Mouse (Mus musculus): ENCODE results near the gene Zfp462. TPM values are rescaled to one million over a fixed set of nuclear protein-coding genes. Genes with fewer than 3 reads are reported as not detected.

Gene Zfp462
- polyA plus RNA-seq, 1 experiment = 16.6 TPM

DNA sequence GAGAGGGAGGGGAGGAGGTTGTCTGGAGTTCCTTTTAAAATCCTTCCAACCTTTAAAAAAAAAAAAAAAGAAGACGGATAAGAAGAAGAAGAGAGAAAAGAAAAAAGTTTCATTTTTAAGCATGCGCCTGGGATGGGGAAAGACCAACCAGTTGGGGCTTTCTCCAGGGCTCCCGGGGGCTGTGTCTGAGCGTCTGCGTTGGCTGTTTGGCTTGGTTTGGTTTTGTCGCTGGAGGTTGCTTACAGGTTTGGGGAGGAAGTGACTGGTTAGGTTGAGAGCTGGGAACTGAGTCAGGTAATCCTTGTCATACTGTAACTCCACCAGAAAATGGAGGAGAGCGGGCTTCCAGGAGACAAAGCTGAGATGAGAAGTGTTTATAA lies 4.7 kb downstream of the Zfp462 start:
- Histone ChIP-seq H3K4me1 (ENCODE audit: control insufficient read depth, insufficient read depth, low read length) (peaks cover 7% of the 10 kb centered on the region), H3K4me3 (ENCODE audit: insufficient read depth, low read length) (peak overlapping the region; percentile 82), H3K27ac (ENCODE audit: insufficient read depth, low read length) (peak overlapping the region; percentile 53; the same call in 1 of the 2 replicates)
- TF ChIP-seq POLR2A (IDR thresholded peaks at IDR 0.05; ENCODE audit: extremely low read depth, insufficient read depth, low read length) (no peak), CTCF (IDR thresholded peaks at IDR 0.05; ENCODE audit: extremely low read depth, insufficient read depth, low read length) (no peak)

DNA sequence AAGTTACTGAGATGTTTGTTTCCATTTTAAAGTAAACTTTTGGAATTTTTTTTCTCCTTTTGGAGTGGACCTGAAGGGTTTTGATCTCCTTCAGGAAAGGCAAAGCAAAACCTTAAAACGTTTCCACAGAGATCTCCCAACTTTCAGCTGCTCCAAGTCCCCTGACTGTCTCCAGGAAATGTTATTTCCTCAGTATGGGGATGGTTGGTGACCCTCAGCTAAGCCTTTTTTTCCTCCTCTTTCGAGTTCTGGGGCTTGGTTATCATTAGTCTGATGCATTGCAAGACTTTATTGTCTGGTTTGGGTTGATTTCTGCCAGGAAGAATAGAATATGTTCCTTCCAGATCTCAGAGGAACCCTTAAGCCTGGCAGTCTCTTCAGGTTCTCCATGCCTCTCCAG lies 5.3 kb downstream of the Zfp462 start:
- no peak overlapping the region for H3K27ac ChIP-seq (ENCODE audit: insufficient read depth, low read length)
- TF ChIP-seq CTCF (IDR thresholded peaks at IDR 0.05; ENCODE audit: extremely low read depth, insufficient read depth, low read length) (no peak), POLR2A (IDR thresholded peaks at IDR 0.05; ENCODE audit: extremely low read depth, insufficient read depth, low read length) (no peak)
- peaks cover 7% of the 10 kb centered on the region for H3K4me1 ChIP-seq (ENCODE audit: control insufficient read depth, insufficient read depth, low read length)
- peak overlapping the region; percentile 82; the same call in 1 of the 2 replicates for H3K4me3 ChIP-seq (ENCODE audit: insufficient read depth, low read length)

DNA sequence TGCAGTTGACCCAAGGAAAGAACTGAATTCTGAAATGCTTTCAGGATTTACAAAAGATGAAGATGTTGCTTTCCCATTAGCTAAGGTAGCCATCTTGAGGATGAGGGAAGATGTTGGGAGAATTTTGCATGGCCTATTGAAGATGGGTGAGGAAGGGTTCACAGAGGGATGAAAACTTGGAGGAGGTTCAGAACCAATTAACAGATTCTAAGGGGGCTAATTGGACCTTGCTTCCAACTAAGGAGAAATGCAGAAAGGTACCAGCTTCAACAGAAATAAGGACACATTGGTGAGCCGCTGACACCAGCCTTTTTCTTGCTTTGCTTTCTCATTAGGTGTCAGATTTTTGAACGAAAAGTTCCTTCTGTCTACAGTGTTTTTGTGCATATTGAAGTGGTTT lies 6.0 kb downstream of the Zfp462 start:
- H3K4me3 ChIP-seq (ENCODE audit: insufficient read depth, low read length) = peak overlapping the region; percentile 82; the same call in 1 of the 2 replicates
- H3K27ac ChIP-seq (ENCODE audit: insufficient read depth, low read length) = no peak overlapping the region
- H3K4me1 ChIP-seq (ENCODE audit: control insufficient read depth, insufficient read depth, low read length) = peaks cover 7% of the 10 kb centered on the region
- no peak for TF ChIP-seq CTCF (IDR thresholded peaks at IDR 0.05; ENCODE audit: extremely low read depth, insufficient read depth, low read length)
- no peak for TF ChIP-seq POLR2A (IDR thresholded peaks at IDR 0.05; ENCODE audit: extremely low read depth, insufficient read depth, low read length)

DNA sequence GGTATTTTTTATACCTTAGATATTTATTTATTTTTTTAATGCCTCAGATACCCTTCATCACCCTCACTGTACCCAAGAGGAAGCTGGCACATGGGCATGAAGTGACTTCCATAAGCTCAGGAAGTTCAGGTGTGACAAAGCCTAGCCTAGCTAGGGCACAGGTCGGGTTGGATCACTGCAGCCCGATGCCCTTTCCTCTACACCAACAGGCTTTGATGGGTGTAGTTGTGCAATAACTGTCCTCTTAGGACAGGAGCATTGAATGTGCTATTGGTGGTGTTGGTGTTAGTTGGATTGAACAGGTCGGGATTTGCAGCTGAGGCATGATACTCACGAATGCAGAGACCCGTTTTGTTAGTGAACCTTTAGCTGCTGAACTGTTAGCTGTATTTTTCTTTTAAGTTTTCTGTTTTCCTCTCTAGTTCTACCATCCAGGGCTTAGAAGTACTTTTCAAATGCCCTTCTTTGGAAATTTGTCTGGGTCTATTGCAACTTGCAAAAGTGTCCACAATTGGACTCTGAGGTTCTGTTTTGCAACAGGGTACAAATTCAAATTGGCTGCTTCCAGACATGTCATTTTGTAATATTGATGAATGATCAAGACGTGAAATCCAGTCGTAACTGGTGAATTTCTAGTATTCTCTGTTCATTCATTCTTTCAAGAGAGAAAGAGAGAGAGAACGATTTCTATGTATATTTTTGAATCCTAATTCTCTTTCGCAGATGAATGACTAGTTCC lies 9.0 kb downstream of the Zfp462 start:
- H3K4me3 ChIP-seq (ENCODE audit: insufficient read depth, low read length) = no peak overlapping the region
- H3K4me1 ChIP-seq (ENCODE audit: control insufficient read depth, insufficient read depth, low read length) = peaks cover 7% of the 10 kb centered on the region
- no peak for TF ChIP-seq CTCF (IDR thresholded peaks at IDR 0.05; ENCODE audit: extremely low read depth, insufficient read depth, low read length)
- no peak for TF ChIP-seq POLR2A (IDR thresholded peaks at IDR 0.05; ENCODE audit: extremely low read depth, insufficient read depth, low read length)
- H3K27ac ChIP-seq (ENCODE audit: insufficient read depth, low read length) = no peak overlapping the region

DNA sequence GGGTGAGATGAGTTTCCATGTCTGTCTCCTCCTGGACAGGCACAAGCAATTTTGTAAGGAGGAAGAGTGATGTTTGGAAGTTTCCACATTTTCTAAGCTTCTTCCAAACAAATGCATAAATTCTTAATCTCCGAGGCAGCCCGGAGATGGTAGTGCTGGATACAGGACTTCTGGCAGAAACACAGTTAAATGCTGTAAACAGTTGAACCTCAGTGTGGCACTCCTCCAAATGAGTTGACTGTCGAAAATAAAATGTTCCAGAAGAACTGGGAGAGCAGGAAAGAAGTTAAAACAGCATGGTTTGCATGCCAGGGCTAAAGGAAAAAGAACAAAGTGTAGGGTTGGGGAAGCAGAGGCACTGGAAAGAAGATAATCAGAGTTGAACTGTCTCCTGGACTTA lies 9.6 kb downstream of the Zfp462 start:
- TF ChIP-seq CTCF (IDR thresholded peaks at IDR 0.05; ENCODE audit: extremely low read depth, insufficient read depth, low read length) (no peak), POLR2A (IDR thresholded peaks at IDR 0.05; ENCODE audit: extremely low read depth, insufficient read depth, low read length) (no peak)
- peaks cover 7% of the 10 kb centered on the region for H3K4me1 ChIP-seq (ENCODE audit: control insufficient read depth, insufficient read depth, low read length)
- H3K4me3 ChIP-seq (ENCODE audit: insufficient read depth, low read length) = no peak overlapping the region
- no peak overlapping the region for H3K27ac ChIP-seq (ENCODE audit: insufficient read depth, low read length)

DNA sequence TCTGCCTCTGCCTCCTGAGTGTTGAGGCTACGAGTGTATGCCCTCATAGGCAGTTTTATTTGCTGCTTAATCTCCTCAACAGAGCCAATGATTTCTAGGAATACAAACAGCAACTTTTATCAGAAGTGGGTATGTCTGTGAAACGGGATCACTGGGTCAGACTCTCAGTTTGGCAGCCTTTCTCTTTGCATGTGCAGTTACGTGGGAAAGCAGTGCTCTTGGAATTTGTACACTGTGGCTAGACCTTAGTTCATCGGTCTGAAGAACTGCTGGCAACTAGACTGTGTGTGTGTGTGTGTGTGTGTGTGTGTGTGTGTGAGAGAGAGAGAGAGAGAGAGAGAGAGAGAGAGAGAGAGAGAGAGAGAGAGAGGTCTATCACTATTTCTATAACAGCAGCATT lies 15.9 kb downstream of the Zfp462 start:
- Histone ChIP-seq H3K4me1 (ENCODE audit: control insufficient read depth, insufficient read depth, low read length) (peaks cover 5% of the 10 kb centered on the region), H3K4me3 (ENCODE audit: insufficient read depth, low read length) (no peak overlapping the region), H3K27ac (ENCODE audit: insufficient read depth, low read length) (no peak overlapping the region)
- TF ChIP-seq CTCF (IDR thresholded peaks at IDR 0.05; ENCODE audit: extremely low read depth, insufficient read depth, low read length) (no peak), POLR2A (IDR thresholded peaks at IDR 0.05; ENCODE audit: extremely low read depth, insufficient read depth, low read length) (no peak)

DNA sequence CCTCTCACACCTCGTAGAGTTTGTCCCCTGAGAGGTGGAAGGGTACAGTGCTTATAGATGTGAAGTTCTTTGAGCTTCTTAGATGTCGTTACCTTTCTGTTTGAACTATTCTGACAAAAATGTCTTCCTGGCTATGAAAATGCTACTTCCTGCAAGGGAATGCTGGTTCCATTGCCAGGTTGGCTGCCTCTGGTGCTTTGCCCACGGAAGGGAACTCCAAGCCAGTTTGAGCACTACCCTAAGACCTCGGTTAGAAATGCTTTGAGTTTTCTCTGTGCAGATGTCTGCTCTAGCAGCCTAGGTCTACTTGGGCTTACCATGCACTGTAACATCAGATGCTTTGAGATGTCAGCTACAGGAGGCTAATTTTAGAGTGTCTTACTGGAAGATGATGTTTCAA lies 17.3 kb downstream of the Zfp462 start:
- Histone ChIP-seq H3K4me1 (ENCODE audit: control insufficient read depth, insufficient read depth, low read length) (peaks cover 7% of the 10 kb centered on the region), H3K27ac (ENCODE audit: insufficient read depth, low read length) (no peak overlapping the region), H3K4me3 (ENCODE audit: insufficient read depth, low read length) (no peak overlapping the region)
- TF ChIP-seq CTCF (IDR thresholded peaks at IDR 0.05; ENCODE audit: extremely low read depth, insufficient read depth, low read length) (no peak), POLR2A (IDR thresholded peaks at IDR 0.05; ENCODE audit: extremely low read depth, insufficient read depth, low read length) (no peak)

DNA sequence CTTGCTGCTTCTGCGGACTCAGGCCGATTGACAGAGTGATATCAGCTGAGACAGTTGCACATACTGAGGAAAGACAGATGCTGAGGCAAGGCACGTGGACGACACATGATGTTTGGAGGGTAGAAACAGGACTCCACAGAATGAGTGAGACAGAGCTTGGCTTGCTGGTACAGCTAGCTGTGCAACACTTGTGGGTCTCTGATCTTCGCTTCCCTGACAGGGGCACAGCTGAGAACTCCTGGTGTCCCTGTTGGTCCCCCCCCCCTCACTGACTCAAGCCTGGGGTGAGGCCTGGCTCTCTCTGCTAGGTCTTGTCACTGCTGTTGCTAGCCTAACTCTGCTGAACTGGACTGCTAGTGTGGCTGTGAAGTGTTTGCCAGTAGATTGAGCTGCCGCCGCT lies 18.7 kb downstream of the Zfp462 start:
- TF ChIP-seq POLR2A (IDR thresholded peaks at IDR 0.05; ENCODE audit: extremely low read depth, insufficient read depth, low read length) (no peak), CTCF (IDR thresholded peaks at IDR 0.05; ENCODE audit: extremely low read depth, insufficient read depth, low read length) (no peak)
- H3K4me3 ChIP-seq (ENCODE audit: insufficient read depth, low read length) = no peak overlapping the region
- H3K27ac ChIP-seq (ENCODE audit: insufficient read depth, low read length) = no peak overlapping the region
- H3K4me1 ChIP-seq (ENCODE audit: control insufficient read depth, insufficient read depth, low read length) = peaks cover 7% of the 10 kb centered on the region

DNA sequence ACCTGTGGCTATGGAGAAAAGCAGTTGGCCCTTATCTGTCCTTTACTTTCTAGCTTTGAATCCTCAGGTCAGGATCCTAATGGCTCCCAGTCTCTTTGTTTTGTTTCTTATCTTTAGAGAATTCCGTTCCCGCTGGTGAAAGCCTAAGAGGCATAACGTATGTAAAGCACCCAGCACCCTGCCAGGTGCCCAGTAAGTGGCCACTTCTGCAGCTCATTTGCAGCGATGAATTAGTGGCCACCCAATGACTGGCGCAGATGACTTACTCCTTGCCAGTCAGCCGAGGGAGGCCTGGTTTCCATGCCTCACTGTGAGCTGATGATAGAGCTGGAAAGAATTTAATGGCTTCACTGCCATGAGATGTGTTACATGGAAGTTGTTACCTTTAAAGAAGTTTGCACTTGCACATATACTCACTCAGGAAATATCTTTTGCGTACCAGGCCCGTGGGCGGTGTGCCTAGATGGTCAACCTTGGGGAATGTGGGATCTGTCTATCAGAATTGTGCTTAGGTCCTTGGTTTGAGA lies 20.4 kb downstream of the Zfp462 start:
- peaks cover 7% of the 10 kb centered on the region for H3K4me1 ChIP-seq (ENCODE audit: control insufficient read depth, insufficient read depth, low read length)
- no peak overlapping the region for H3K27ac ChIP-seq (ENCODE audit: insufficient read depth, low read length)
- TF ChIP-seq CTCF (IDR thresholded peaks at IDR 0.05; ENCODE audit: extremely low read depth, insufficient read depth, low read length) (no peak), POLR2A (IDR thresholded peaks at IDR 0.05; ENCODE audit: extremely low read depth, insufficient read depth, low read length) (no peak)
- H3K4me3 ChIP-seq (ENCODE audit: insufficient read depth, low read length) = no peak overlapping the region

DNA sequence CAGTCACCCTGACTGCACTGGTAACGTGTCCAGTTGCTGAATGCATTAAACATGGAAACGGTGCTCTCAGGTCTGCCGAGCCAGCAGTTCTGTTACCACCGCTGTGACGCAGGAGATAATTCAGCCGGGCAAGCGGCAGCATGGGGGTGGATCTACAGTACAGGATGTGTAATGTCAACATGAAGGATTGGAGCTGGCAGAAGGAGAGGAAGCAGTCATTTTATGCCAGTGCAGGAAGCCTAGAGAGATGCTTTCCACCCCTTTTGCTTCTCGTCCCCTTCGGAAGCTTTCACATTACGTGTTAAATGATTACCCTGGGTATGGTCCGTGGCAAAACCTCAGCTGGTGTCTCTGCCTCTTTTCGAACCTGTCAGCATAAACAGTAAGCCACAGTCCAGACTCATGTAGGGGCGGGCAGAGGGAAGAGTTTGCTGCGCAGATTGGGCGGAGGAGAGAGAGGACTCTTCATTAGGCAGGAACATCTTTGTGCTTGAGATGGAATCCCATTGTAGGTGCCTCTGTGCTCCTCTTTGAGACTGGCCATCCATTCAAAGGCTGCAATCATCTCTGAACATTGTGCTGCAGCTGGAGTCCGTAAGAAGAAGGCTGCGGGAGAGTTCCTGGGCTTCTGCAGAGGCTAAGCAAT lies 21.4 kb downstream of the Zfp462 start:
- H3K4me3 ChIP-seq (ENCODE audit: insufficient read depth, low read length) = peak overlapping the region; percentile 5
- no peak overlapping the region for H3K27ac ChIP-seq (ENCODE audit: insufficient read depth, low read length)
- peaks cover 7% of the 10 kb centered on the region for H3K4me1 ChIP-seq (ENCODE audit: control insufficient read depth, insufficient read depth, low read length)
- TF ChIP-seq POLR2A (IDR thresholded peaks at IDR 0.05; ENCODE audit: extremely low read depth, insufficient read depth, low read length) (0 out of 2 replicates have a peak, but pooled peaks have one; percentile 8), CTCF (IDR thresholded peaks at IDR 0.05; ENCODE audit: extremely low read depth, insufficient read depth, low read length) (no peak)
